Mouse (Mus musculus) ES-E14 (cell line): ENCODE results near the gene Cbx4. TPM values are rescaled to one million over a fixed set of nuclear protein-coding genes. Genes with fewer than 3 reads are reported as not detected.

Experiments
- DNase-seq: peaks from one replicate; pipeline ENCODE4 v3.0.0-alpha.2; 2013; ENCODE audit warnings: low read depth, low spot score
- H3K27ac ChIP-seq: 2 replicates; pipeline ENCODE4 v1.5.1; 2012; ENCODE audit warnings: low read depth, mild to moderate bottlenecking, low read length, moderate library complexity, mixed read lengths; ENCODE audit not compliant: poor library complexity, insufficient read depth, severe bottlenecking
- H3K36me3 ChIP-seq: 2 replicates; pipeline ENCODE4 v1.6.1; 2012; ENCODE audit warnings: mild to moderate bottlenecking, low read length, moderate library complexity, mixed read lengths; ENCODE audit not compliant: control insufficient read depth, poor library complexity, insufficient read depth, severe bottlenecking
- H3K4me1 ChIP-seq, 2 experiments: fragments of 150-350 bp in 1 of 2; sonication (generic) in 1 of 2; 2 replicates each; pipeline ENCODE4 v1.6.1; 2012; ENCODE audit warnings: low read length in 2 of 2, mild to moderate bottlenecking in 1 of 2, mixed read lengths in 1 of 2; ENCODE audit not compliant: control insufficient read depth in 2 of 2, insufficient read depth in 2 of 2, poor library complexity in 1 of 2
- H3K4me3 ChIP-seq, 2 experiments: fragments of 150-350 bp in 1 of 2; sonication (generic) in 1 of 2; 2 replicates each; pipeline ENCODE4 v1.5.1; 2012; ENCODE audit warnings: low read length in 2 of 2, low read depth in 1 of 2, mild to moderate bottlenecking in 1 of 2, mixed read lengths in 1 of 2; ENCODE audit not compliant: insufficient read depth in 1 of 2, poor library complexity in 1 of 2, severe bottlenecking in 1 of 2
- H3K9ac ChIP-seq: 2 replicates; pipeline ENCODE4 v1.6.1; 2012; ENCODE audit warnings: low read depth, mild to moderate bottlenecking, low read length, mixed read lengths; ENCODE audit not compliant: poor library complexity, insufficient read depth, severe bottlenecking
- H3K9me3 ChIP-seq: fragments of 150-350 bp; sonication (generic); 2 replicates; pipeline ENCODE4 v1.6.1; 2012; ENCODE audit warnings: low read depth, mild to moderate bottlenecking, low read length; ENCODE audit not compliant: control insufficient read depth, insufficient read depth
- CHD2 ChIP-seq: IDR thresholded peaks from 2 replicates; pipeline ENCODE4 v1.6.1; 2014; ENCODE audit warnings: mild to moderate bottlenecking, low read depth, low read length, inconsistent platforms
- HCFC1 ChIP-seq: IDR thresholded peaks from 2 replicates; pipeline ENCODE4 v1.6.1; 2012; ENCODE audit warnings: low read length, inconsistent platforms, borderline replicate concordance; ENCODE audit not compliant: insufficient read depth
- MAFK ChIP-seq: IDR thresholded peaks from 2 replicates; pipeline ENCODE4 v1.6.1; 2014; ENCODE audit warnings: mild to moderate bottlenecking, low read depth, low read length, inconsistent platforms; ENCODE audit not compliant: insufficient read depth
- ZC3H11A ChIP-seq: IDR thresholded peaks from 2 replicates; pipeline ENCODE4 v1.6.1; 2012; ENCODE audit warnings: low read depth, mild to moderate bottlenecking, inconsistent platforms, low read length, borderline replicate concordance
- ZNF384 ChIP-seq: IDR thresholded peaks from 2 replicates; pipeline ENCODE4 v1.6.1; 2012; ENCODE audit warnings: low read depth, low read length, inconsistent platforms
- in situ Hi-C, 2 experiments: fragments of 600-800 bp; cut with MboI; formaldehyde crosslinking; loops; one replicate each; pipeline ENCODE4 v1.15.1; 2025; ENCODE audit warnings: low sequenced_read_pairs in 2 of 2, inconsistent platforms in 1 of 2; ENCODE audit not compliant: unreplicated experiment in 2 of 2
- total RNA-seq: library from RNA; depleted of rRNA; stranded (reverse); fragments of 300-350 nt; gene quantifications from 2 replicates; pipeline ENCODE4 v1.2.3, GENCODE M21; 2012

Cbx4 gene
- total RNA-seq, 1 experiment, result 1.8 TPM

- in situ Hi-C loops, result loop anchor here in 1 of 2 experiments (10.0 kb wide), 1 partner anchor 1176 kb away; the partner anchor contains the start of gene Bahcc1
- TF ChIP-seq ZC3H11A, result no peak
- TF ChIP-seq ZNF384, result no peak
- TF ChIP-seq MAFK, result no peak
- no peak for TF ChIP-seq HCFC1
- no peak for TF ChIP-seq CHD2
- Histone ChIP-seq H3K9me3 (no peaks in the 10 kb centered on the region), H3K4me3 (no peak overlapping the region), H3K4me1 (peaks cover 0 to 19% of the 10 kb centered on the region in 2 experiments; a peak in 1 of 4 replicates), H3K27ac (no peak overlapping the region), H3K36me3 (no peaks in the 10 kb centered on the region), H3K9ac (no peak overlapping the region)
- no peak for DNase-seq
These were observed 26.8 kb downstream of the Cbx4 start for GRCm38 (mm10) chr11:119059256-119059655.

GRCm38 (mm10) chr11:119058041-119058995, 27.7 kb downstream of the Cbx4 start:
- H3K36me3 ChIP-seq, result no peaks in the 10 kb centered on the region
- no peak overlapping the region for H3K9ac ChIP-seq
- no peak for TF ChIP-seq HCFC1
- TF ChIP-seq CHD2, result no peak
- TF ChIP-seq MAFK, result no peak
- no peak for TF ChIP-seq ZNF384
- no peak for TF ChIP-seq ZC3H11A
- DNase-seq, result no peak
- H3K4me3 ChIP-seq, result peak overlapping the region in 1 of 2 experiments; percentile 6; a peak in 1 of 4 replicates
- no peak overlapping the region for H3K27ac ChIP-seq
- no peaks in the 10 kb centered on the region for H3K9me3 ChIP-seq
- in situ Hi-C loops, result loop anchor here in 1 of 2 experiments (10.0 kb wide), 1 partner anchor 1176 kb away; the partner anchor contains the start of gene Bahcc1
- H3K4me1 ChIP-seq, result peaks cover 0 to 22% of the 10 kb centered on the region in 2 experiments; a peak in 1 of 4 replicates

- Histone ChIP-seq H3K4me1 (peaks cover 0 to 28% of the 10 kb centered on the region in 2 experiments; a peak in 1 of 4 replicates), H3K4me3 (no peak overlapping the region), H3K9ac (no peak overlapping the region), H3K36me3 (no peaks in the 10 kb centered on the region), H3K9me3 (no peaks in the 10 kb centered on the region), H3K27ac (no peak overlapping the region)
- no peak for DNase-seq
- TF ChIP-seq CHD2 (no peak), ZNF384 (no peak), MAFK (no peak), ZC3H11A (no peak), HCFC1 (no peak)
- in situ Hi-C loops, result loop anchor here in 1 of 2 experiments (10.0 kb wide), 1 partner anchor 1178 kb away; the partner anchor contains the start of gene Bahcc1
These were observed 28.7 kb downstream of the Cbx4 start for GRCm38 (mm10) chr11:119057291-119057690.

GRCm38 (mm10) chr11:119056301-119057211, 29.5 kb downstream of the Cbx4 start:
- H3K36me3 ChIP-seq, result no peaks in the 10 kb centered on the region
- H3K9ac ChIP-seq, result peak overlapping the region; percentile 50
- TF ChIP-seq HCFC1 (no peak), CHD2 (peak; percentile 34; the same call in 1 of the 2 replicates), ZNF384 (no peak), ZC3H11A (no peak), MAFK (no peak)
- in situ Hi-C loops, result loop anchor here in 1 of 2 experiments (10.0 kb wide), 1 partner anchor 1178 kb away; the partner anchor contains the start of gene Bahcc1
- H3K27ac ChIP-seq, result no peak overlapping the region
- H3K9me3 ChIP-seq, result no peaks in the 10 kb centered on the region
- peak overlapping the region; percentile 36 to 55 for H3K4me3 ChIP-seq
- peaks cover 0 to 30% of the 10 kb centered on the region in 2 experiments; a peak in 1 of 4 replicates for H3K4me1 ChIP-seq
- no peak for DNase-seq
